Mouse (Mus musculus): ENCODE measurements around the gene Syt11.
A peak's percentile ranks its signal among the peaks of the same experiment; 100 is the strongest.
"Not testable (repeated sequence)": the region's sequence is repeated elsewhere in the genome, so short reads cannot be mapped to it uniquely, and the experiment has no call there.

Syt11 gene

DNA sequence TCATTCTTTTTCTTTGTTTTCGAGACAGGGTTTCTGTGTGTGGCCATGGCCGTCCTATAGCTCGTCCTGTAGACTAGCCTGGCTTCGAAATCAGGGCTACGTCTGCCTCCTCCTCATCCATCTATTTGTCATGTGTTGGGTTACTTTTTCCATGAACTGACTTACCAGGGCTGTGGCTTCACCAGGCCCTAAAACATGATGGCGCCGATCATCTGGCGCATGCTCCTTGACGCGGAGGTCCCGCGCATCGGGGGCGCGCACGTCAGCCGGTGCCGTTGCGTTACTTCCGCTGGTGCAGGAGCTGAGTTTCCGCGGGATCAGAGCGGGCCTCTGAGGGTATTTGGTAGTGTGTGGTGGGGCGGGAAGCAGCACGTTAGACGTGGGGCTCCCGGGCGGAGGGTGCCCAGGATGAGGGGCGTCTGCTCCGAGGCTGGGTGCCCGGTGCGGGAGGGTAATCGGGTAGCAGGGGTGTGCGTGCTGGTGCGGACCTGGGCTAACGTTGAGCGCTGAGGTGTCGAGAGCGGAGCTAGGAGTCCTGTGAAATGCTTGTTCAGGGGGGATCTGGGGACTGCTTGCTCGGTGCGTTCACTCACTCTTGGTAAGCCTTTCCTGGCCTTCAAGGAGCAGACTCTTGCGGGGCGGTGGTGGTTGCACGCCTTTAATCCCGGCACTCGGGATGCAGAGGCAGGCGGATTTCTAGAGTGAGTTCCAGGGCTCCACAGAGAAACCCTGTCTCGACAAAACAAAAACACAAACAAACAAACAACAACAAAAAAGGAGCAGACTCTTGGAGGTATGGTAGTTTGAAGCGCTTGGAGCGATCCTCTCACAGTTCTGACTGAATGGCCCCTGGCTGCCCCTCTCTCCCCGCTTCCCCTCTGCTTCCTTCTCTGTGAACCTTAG is at the start of gene Syt11:
Gene Syt11, minus strand, starts transcription at position 226 of the 903 bp plus-strand sequence.
- not testable (repeated sequence) for DNase-seq

DNA sequence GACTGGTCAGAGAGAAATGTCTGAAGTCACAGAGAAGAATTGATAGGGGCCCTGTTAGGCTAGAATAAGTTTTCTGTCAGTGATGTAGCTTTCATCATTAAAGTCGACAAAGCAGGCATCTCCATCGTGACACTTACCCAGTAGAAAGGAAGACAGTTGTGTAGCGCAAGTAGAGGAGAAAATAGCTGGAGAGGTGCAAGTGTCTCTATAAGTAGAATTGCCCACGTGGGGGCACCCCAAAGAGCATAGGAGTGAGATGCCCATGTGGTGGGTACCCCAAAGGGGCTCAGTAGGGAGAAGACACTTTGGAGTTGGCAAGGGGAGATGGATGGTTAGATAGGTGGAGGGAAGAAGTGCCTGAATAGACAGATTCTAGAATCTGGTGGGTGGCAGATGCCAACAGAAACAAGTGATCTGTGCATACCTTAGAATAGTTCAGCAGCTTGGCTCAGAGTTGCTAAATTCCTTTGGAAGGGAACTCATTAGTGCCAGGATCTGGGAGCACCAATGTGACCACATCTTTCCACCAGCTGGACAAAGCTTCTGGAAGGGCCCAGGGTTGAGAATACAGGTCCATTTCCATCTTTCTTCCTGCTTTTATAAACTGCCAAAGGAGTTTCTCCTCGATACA is 29.1 kb upstream of the Syt11 start:
- DNase-seq, result no peak

DNA sequence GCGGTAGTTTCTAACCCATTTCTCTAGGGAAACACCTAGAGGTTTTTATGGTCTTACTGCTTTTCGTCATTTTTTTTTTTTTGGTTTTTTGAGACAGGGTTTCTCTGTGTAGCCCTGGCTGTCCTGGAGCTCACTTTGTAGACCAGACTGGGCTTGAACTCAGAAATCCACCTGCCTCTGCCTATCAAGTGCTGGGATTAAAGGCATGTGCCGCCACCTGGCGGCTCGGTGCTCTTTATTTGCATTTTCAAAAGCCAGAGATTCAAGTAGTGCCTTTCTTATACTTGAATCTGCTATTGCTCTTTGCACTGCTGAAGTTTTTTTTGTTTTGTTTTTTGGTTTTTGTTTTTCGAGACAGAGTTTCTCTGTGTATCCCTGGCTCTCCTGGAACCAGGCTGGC is 22.5 kb upstream of the Syt11 start:
- DNase-seq, result not testable (repeated sequence)

DNA sequence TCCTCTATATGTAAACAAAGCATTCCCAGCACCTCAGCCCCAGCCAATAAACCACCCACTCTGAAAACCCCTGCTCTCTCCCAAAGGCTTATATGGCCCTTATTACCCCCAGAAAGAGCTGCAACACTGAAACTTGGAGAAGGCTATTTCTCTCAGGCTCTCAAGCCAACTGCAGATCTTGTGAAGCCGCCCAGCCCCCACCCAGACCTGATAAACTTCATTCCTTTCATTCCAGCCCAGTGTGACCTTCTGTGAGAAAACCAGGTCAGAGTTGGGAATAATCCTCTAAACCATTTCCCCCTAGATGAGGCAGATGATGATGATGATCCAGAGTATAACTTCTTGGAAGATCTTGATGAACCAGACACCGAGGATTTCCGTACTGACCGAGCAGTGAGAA is 13.1 kb upstream of the Syt11 start:
- not testable (repeated sequence) for DNase-seq

DNA sequence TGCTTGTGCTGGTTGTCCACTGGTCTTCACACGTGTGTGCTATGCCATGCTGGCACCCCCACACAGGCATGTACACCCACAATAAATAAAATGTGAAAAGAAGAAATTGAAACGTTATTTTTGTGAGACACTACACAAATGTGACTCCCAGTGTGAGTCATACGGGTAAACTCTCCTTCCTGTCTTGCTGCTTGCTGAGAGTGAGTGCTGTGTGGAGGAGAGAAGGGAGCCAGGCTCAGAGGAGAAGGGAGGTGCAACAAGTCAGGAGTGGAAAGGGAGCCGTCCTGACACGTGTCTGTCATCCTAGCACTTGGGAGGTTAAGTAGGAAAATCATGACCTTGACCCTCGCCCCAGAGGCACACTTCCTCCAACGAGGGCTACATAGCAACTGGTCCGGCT is 11.8 kb upstream of the Syt11 start:
- DNase-seq, result not testable (repeated sequence)

DNA sequence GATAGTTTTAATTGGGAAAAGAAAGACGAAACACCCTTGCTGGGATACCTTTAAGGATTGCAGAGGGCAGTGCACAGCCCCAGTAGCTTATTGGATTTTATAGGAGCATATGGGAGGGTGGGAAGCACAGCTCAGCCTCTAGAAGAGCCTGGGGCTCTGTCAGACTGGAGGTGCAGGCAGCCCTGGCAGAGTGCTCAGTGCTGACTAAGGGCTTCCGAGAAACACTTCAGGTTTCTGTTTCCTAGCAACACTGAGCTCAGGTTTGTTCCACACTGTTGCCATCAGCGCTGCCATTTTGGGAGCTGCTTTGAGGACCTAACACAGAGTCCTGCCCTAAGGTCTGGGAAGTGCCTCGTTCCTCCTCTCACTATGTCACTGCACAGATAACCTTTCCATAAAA is 11.4 kb upstream of the Syt11 start:
- not testable (repeated sequence) for DNase-seq

DNA sequence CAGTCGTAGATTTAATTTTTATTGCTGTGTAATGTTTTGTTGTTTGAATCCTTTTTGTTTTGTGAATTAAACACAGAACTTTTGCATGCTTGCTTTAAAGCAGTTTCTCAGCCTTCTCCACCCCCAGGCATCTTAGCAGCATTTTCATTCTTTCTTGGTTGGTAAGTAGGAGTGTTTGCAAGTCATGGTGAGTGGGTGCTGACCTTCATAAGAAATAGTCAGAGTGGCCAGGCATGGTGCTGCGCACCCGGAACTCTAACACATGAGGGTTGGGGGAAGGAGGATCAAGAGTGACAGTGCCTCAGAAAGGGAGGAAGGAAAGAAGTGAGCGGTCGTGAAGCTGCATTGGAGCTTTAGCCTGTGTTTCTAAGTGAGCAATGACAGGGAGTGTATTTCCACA is 9.9 kb upstream of the Syt11 start:
- DNase-seq, result no peak

DNA sequence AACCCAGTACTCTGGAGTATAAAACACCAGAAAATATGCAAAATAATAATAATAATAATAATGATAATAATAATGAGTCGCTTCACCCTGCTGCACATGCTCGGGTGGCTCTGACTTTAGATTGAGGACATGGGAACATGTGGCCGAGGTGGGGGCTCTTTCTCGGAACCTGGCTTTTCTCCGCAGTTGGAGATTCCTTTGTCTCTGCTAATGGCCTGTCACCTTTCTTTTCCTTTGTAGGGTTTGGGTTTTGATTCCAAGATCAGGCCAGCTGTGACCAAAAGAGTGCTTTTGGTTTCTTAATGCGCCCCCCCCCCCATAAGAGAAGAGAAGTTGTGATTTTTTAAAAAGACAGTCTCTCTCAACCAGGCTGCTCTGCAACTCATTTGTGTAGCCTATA is 1.8 kb downstream of the Syt11 start:
- not testable (repeated sequence) for DNase-seq

DNA sequence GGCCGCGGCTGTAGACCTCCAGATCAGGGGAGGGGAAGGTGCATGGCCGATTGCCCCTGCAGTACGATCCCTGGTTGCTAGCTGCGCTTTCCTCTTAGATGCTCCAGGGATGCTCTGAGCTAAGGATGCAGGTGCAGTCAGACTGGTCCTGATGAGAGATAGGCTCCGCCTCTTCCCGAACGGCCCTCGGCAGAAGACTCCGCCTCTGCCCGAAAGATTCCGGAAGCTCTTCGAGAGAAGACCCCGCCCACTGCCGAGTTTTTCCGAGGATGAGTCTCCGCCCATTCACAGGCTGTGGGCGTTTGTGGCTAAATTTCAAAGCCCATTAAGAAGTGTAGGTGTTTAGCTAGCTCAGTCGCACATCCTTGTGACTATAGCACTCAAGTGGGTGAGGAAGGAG is 2.6 kb downstream of the Syt11 start:
- DNase-seq, result peak; percentile 95

DNA sequence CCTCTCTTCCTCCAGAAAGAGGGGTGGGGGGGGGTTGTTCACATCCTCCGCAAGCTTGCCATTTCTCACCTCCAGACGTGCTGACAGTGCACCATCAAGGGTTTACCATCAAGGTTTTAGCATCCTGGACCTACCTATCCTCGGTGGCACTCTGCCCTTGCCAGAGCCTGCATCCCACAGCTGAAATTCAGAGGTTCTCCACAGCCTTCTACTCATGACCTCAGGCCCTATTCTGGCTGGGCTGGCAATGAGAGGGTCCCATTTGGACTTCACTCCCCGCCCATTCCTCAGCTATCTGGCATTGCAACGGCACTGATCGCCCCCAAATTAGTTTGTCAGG is 3.1 kb downstream of the Syt11 start:
- not testable (repeated sequence) for DNase-seq

DNA sequence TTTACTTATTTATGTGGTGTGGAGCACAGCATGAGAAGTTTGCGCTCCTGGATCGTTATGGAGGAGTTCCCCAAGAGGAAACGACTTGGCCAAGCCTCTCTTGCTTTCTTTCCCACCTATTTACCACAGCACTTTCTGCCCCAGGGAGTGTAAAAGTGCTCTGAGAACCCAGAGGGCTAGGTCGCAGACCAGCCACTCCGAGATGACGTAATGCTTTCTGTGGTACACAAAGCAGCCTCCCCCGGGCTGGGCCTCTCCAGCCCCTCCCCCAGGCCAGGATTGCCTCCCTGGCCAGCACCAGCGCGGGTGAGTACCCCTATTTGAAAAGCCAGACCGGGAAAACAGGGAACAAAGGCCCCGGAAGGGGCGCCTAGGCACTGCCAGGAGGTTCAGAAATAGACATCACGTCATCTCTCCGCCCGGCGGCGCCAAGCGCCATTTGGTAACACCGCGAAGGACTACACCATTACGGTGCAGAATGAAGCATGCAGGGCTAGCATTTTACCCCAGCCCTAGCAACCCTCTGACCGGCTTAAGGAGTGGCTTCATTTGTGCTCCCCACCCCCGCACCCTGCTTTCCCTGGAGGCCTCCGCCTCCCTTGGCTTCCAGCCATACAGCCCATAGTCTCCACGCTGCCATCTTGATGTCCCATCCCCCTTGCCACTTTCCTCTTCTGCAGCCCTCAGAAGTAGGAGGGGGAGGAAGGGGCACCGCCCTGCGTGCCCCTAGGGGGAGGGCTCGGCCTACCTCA is 3.6 kb downstream of the Syt11 start:
- peak; percentile 76 for DNase-seq

DNA sequence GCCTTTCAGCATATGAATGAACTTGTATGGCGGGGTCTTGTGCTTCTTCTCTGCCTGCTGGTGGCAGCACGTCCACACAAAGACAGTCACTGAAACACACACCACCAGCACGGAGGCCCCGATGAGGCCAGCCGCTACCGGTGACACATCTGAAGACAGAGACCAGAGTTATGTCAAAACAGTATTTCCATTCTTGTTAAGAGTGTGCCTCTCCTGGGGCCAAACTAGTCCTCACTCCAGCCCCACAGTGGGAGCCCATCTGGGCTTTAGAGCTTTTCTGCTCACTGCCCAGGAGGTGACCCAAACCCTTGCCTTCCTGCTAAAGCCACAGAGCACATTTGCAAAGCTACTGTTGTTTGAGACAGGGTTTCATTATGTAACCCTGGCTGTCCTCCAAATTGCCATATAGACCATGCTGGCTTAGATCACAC is 12.5 kb downstream of the Syt11 start:
- no peak for DNase-seq

DNA sequence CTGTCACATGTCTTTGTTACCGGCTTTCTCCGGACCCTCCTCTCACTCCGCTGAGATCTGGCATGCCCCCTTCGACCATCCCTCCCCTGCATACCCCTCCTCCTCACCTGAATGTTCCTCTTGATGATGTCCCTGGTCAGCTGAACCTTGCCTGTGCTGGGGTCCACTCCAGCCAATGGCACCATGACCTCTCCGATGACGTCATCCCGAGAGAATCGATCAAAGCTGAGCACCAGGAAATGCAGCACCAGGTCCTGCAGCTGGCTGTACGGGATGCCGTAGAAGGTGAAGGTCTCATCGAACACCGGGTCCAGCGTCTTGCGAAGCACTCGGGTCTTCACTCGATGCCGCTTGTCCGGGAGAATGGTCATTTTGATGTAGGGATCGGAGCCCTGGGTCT is 13.3 kb downstream of the Syt11 start:
- DNase-seq, result no peak

DNA sequence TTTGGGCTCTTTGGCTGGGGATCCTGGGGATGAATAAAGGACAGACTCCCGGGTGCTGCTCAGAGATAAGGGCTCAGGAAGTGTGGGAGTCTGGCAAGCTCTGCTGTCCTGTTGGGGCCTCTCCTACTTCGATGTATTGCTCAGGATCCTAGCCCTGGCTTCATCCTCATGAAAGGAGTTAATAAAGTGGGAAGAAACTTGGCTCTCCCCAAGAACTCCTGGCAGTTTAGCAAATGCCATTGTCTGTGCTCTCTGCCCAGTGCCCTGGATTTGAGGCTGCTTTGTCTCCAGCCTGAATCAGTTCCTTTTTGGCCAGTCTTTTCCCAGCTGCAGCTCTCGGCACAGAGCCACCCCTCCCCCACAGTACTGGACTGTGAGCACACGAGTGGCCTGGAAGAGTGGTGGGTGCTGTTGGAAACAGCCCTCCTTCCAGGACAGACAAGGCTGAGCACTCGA is 16.9 kb downstream of the Syt11 start:
- peak; percentile 57 for DNase-seq

DNA sequence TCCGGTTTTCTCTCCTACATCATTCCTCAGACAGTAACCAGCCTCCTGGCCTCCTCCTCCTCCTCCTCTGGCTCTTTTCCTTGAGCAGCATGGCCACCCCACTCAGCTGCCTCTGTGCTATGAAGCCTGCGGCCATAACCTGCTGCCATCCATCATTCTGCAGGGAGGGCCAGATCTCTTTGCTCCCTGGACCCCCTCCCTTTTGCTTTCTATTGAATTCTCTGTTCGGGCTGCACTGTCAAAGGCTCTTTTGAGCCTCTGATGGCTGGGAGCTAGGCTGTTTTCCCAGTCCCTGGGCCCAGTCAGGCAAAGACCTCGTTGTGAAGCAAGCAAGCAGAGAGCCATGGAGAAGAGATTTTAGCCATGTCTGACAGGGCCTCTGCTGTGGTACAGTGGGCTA is 18.7 kb downstream of the Syt11 start:
- no peak for DNase-seq

DNA sequence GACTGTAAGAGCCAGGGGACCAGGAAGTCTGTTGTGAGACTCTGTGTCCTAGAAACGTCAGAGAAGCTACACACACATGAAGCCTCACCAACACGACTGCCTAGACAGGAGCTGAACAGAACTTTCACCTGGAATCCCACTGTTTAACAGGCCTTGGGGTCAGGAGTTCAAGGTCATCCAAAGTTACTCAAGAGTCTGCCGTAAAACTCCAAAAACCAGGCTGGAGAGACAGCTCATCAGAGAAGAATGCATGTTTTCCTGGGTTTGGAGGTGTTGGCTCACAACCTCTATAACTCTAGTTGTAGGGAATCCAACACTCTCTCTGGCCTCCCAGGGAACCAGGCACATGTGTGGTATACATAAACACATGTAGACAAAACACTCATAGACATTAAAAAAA is 19.4 kb downstream of the Syt11 start:
- no peak for DNase-seq

DNA sequence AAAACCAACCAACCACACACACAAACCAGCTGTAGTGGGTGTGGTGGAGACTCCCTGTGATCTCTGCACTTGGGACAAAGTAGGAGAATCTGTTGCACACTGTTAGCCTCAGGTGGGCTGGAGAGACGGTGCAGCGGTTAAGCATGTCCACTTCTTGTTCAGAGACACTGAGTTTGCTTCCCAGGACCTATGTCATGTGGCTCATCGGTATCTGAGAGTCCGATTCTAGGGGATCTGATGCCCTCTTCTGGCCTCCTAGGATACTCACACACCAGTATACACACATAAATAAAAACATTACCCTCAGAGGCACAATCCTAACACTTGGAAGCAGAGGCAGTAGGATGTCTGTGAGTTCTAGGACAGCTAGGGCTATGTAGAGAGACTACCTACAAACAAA is 20.7 kb downstream of the Syt11 start:
- DNase-seq, result no peak

DNA sequence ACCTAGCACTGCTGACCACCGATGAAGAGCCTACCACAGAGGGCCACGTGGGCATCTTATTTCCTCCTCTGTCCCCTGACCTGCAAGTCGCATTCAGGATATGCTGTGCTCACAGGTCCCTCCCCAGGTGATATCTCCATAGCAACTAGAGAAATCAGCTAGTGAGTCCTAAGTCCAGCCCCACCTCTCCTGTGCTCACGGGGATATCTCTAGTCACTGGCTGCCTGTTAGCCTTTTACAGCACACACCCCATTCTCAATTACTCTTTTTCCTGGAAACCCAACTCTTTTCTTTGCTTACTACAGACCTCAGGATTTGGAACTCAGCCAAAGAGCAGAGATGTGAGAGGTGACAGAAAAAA is 28.1 kb downstream of the Syt11 start:
- no peak for DNase-seq

DNA sequence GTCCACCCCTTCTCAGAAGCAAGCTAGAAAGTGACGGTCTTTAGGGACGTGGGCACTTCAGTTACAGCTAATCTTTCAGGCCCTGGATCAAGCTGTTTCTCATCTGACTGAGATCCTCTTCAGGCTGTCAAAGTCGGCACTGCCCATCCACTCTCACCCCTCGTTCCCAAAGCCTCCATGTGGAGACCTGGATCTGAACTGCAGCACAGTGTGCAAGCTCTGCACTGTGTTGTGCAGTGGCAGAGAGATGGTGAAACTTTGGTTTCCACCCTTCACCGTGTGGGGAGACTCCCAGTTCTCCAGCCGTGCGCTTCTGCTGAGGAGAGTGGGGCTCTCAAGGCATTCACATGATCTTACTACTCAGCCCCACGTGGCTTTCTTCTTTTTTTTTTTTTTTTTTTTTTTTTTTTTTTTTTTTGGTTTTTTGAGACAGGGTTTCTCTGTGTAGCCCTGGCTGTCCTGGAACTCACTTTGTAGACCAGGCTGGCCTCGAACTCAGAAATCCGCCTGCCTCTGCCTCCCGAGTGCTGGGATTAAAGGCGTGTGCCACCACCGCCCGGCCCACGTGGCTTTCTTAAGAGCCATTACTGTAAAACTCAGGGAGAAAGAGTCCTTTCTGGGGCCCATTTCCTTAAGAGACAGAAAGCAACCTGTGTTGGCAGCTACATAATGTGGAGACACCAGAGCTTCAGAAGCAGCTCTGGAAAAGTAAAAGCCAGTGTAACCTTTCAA is 28.7 kb downstream of the Syt11 start:
- no peak for DNase-seq

DNA sequence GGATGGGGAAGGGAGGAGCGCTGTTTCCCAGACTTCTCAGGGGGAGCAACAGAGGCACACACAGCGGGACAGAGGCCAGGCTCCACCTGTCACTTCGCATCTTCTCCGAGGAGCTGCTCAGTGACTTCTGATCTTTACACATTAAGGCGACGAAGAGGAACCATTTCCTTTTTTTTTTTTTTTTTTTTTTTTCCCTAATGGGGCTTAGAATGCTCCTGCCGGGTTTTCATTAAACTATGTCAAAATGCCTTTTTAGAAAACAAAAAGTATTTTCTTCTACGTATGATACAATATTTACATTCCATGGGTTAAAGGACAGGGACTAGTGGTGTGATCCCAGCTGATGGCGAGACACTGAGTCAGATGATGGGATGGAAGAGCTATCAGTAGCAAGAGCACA is 29.4 kb downstream of the Syt11 start:
- no peak for DNase-seq

DNA sequence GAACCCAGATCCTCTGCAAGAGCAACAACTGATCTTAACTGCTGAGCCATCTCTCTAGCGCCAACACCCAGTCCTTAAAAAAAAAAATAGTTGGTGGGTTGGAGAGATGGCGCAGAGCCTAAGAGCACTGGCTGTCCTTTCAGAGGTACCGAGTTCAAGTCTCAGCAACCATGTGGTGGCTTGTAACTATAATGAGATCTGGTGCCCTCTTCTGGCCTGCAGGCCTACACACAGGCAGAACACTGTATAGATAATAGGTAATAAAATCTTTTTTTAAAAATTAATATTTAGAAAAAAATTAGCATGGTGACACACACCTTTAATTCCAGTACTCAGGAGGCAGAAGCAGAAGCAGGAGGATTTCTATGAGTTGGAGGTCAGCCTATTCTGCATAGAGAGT is 34.8 kb downstream of the Syt11 start:
- DNase-seq, result no peak

DNA sequence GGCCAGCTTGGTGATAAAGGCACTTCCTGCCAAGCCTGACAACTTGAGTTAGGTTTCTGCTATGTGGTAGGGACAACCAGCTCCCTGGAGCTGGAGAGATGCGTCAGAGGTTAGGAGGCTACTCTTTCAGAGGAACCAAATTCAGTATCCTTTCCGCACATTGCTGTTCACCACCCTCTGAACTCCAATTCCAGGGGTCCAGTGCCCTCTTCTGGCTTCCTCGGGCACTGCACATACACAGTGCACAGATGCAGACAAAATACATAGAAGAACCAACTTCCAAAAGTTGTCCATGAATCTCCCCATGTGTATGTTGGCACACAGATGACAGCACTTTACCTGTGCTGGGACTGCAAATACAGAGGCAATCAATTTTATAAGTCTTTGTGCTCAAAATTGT is 36.3 kb downstream of the Syt11 start:
- DNase-seq, result peak; percentile 34

DNA sequence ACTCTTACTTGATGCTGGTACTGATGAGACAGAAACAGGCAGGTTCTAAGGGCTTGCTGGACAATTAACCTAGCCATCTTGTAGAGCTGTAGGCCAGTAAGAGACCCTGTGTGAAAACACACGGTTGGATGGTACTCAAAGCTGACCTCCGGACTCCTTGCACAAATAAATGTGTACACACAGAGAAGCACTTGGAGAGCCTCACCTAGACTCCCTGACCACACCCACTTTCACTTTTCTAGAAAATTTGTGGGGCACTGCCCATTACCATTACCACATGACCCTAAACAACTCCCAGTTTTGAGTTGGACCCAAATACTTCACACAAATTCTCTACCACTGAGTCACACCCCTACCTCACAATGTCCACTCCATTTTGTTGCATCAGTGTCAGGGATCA is 38.4 kb downstream of the Syt11 start:
- no peak for DNase-seq
